Mouse (Mus musculus) frontal cortex, adult (tissue): ENCODE results near the gene Sec22a.

Experiments
- ATAC-seq: cut with Nextera tagmentation; 2 replicates; pipeline ENCODE4 v1.9.2; 2017; ENCODE audit warnings: mild to moderate bottlenecking, moderate library complexity, mixed read lengths; ENCODE audit not compliant: low TSS enrichment

Gene Sec22a

DNA sequence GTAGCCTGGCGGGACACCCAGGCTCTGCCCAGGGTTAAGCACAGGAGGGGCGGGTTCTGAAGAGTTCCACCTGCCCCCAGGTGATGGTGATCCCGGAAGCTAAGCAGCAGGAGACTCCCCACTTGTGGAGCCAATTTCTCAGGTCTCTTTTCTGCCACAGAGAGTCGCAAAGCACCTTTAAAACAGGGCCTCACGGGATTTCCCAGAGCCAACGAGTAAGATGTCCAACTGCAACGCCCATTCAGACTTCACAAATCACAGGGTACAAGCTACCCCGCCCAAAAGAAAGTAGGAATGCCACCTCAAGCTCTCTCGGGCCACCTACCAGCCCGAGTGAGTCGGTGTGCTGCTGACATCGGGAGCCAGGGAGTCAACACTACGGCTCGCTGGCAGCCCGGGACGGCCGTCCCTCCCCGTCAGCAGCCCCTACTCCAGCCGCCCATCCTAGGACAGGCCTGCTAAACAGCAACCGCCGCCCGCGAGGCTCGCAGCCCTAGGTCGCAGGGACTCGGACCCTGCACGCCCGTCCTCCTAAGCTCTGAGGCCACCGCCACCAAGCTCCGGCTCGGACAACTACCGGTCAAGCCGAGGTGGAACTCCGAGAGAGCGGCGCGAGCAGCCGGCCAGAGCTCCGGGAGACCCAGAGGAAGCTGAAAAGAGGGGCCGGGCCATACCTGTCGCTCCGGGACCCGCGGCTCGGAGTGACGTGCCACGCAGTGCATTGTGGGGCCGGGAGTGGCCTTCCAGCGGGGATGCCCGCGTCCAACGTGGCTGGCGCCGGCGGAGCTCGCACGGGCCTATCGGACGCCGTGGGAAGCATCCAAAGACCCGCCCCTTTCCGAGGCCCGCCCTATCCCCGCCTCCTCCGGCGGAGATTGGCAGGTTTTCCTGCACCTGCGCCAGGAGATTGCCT is at the start of gene Sec22a:
Sec22a (minus strand) TSS at position 769 of the 913 bp plus-strand sequence.
- peak; percentile 99 for ATAC-seq

DNA sequence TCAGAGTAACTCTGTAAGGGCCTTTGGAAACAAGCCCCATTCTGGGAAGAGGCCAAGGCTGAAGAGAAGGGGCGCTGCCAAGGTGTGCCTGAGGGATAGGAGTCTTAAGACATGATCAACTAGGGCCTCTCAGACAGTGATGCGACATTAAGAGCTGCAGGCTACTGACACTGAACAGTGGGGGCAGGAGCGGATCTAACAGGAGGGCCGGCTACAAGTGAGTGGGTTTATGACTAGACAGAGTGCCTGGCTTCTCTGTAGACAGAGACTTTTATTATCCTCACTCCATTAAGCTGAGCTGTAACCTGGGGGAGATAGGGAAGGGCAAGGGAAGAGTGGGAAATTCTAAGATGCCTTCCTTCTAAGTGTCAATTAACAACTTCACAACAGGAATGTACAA is 43.0 kb upstream of the Sec22a start:
- no peak for ATAC-seq

DNA sequence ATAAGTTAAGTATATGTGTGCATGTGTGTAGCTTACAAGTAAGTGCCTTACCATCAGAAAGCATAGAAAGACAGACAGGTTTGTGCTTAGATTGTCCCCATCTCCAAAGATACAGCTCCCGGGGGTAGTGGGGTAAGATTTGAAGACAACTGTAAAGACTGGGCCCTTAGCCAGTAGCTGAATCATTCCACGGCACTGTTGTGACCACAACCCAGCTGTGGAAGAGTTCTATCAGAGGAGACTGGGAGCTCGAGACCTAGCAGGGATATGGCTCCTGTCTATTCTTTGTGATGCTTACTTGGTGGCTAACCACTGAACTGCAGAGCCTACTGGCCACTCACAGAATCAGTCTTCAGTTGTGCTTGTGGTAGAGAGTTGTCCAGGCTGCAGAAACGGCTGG is 42.4 kb upstream of the Sec22a start:
- ATAC-seq: no peak

DNA sequence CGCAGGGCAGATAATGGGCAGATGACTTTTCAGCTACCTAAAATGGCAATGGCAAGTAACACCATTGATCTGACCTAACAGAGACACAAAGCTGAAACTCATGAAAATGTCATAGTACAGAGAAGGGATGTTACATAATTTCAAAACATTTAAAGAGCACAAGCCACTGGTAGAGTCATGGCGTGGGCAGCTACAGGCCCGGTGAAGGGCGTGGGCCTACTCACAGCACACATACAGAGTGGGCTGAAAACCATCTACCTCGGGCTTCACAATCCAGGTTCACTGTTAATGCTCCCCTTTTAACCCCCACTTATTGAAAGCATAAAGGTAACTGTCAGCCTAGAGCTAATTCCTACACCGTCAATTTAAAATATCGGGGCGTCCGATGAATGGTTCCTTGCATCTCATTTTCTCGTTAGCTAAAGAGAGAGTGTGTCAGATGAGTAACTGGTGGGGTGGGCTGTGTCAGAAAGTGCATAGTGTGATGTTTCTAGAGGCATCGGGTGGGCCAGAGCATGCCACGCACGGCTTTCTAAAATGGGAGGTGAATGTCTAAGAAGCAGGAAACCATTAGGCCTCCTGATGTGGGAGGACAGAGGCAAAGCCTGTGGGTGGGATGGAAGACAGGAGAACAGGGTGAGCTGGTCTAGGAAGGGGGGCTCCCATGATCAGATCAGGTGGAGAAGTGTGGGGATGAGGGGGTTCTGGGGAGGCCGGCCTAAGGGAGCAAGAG is 41.8 kb upstream of the Sec22a start:
- ATAC-seq: peak; percentile 82; the same call in 1 of the 2 replicates

DNA sequence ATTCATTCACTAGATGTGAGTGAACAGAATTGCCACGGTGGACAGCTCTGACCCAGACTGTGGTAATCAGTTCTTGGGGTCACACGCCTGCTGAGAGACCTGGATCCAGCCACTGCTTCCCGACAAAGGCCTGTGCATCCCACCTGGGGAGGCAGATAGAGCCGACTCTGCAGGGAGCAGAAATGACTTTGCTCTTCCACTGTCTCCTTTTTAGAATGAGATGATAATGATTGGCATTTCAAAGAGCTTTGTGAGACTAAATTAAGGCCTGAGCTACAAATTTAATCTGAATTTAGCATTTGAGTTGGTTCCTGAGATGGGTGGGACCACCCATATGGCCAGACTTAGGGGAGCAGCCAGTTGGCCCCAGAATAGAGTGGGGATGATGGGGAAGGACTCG is 41.1 kb upstream of the Sec22a start:
- 0 out of 2 replicates have a peak, but pooled peaks have one; percentile 3 for ATAC-seq

DNA sequence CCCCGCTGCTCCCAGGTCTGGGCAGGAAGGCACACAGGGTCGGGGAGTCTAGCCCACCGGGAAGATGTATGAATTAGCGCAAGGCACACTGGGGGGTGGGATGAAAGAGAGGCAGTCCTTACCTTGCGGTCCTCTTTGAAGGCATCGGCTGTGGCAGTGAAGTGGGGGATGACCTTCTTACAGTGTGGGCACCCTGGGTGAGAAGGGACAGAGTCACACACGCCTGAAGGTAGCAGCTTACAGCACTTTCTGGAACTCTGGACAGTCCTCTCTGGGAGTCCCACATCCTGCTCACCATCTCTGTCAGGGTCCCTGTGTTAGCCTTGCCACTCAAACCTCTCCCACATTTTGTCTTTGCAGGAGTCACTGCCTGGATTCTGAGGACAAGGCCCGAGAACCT is 40.2 kb upstream of the Sec22a start:
- no peak for ATAC-seq

DNA sequence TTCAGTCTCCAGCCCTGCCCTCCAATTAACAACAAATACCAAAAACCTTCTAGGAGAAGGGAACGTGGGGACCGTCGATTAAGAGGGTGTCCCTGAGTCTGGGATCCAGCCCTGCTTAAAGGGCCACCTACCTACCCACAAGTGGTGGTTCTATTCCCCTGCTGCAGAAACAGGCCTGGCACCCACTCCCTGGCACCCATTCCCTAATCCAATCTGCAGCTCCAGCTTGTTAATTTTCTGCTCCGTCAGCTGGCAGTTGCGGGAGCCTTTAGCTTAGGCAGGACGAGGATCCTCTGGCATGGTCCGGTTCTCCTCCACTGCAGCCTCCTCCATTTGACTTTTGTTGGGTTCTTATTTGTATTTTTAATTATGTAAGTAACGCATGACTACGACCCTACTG is 39.6 kb upstream of the Sec22a start:
- no peak for ATAC-seq

DNA sequence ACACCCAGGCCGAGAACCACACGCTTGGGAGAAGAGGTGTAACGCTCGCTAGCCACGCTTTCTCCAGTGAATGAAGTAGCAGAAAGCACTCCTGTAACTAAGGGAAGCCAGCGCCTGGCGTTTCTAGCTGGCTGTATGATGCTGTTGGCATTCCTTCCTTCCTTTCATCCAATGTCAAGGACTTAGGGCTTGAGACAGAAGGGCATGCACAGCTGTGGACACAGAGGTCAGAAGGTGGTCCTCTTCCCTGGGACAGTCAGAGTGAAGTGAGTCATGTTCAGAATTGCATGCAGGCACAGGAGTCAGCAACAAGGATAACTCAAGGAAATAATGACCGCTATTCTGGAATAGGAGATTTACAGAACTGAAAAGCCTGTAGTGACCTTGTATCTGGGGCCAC is 29.1 kb upstream of the Sec22a start:
- no peak for ATAC-seq

DNA sequence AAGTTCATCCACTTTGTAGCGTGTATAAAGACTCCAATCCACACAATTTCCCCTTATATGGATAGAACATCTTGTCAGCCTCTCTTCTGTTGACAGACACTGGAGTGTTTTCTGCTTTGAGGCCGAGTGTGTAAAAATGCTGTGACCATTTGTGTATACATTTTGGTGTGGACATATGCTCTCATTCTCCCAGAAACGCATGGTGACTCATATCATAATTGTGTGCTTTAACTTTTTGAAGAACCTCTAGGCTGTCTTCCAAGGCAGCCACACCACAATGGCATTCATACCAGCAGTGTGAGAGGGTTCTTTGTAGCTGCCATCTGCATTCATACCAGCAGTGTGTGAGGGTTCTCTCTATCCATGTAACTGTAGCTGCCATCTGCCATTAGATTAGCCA is 21.9 kb upstream of the Sec22a start:
- ATAC-seq: peak; percentile 55; the same call in 1 of the 2 replicates

DNA sequence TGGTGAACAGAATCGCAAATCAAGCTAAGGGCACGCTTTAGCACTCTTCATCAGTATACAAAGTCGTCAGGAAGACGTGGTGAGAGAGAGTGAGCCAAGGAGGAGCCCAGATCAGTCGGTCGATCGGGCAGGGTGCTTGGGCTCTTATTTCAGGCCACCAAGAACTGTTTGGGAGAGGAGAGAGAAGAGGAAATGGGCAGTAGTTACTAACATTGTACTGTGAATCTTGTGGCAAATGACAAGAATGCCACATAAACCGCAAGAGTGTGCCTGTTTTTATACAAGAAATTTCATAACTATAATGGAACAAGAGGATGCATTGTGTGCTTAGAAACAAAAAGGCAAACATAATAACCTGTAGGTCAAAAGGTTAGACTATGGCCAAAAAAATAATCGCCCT is 16.3 kb upstream of the Sec22a start:
- no peak for ATAC-seq

DNA sequence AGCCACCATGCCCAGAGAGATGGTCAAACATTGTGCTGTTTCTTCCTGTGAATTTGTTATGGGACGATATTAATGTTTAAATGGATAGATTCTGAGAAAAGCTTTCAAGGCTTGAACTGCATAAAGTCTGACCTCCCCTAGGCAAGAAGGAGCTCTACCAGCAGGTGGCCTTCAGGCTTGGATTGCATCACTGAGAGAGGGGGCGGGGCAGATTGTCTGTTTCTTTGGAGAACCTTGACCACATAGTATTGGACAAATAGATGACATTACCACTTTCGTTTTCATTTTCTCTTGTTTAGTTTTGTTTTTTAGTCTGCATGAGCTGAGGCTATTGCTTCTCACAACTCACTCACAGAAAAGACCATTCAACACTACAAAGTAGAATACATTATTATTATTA is 15.6 kb upstream of the Sec22a start:
- no peak for ATAC-seq

DNA sequence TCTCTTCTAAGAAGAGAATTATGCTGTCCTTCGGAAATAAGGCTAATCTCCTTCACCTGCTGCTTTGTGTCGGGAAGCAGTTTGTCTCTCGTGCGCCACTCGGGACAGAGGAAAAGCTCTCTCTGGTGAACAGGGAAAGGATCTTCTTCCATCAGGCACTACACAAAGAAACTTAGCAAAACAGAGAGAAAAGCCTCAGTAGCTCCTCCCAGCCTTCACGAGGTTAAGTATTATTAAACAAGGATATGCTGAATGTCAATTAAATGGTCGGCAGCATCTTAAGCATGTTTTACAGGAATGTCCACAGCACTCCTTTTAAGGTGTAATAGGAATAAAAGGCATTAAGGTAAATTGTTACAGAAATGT is 328 bp upstream of the Sec22a start:
- peak; percentile 60 for ATAC-seq

DNA sequence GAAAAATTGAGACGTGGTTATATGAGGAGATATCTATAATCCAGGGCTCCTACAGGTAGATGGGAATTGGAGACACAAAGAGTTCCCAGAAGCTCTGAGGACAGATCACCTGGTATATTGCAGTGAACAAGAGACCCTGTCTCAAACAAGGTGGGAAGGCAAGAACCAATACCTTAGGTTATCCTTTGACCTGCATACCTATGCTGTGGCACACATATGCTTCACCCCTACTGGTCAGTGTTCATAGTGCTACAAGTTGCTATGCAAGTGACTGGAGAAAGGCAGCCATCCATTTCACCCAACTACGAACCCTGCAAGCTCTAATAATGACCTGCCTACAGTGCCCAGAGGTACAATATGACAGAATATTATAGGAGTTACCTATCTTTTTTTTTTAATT is 1.5 kb downstream of the Sec22a start:
- ATAC-seq: no peak

DNA sequence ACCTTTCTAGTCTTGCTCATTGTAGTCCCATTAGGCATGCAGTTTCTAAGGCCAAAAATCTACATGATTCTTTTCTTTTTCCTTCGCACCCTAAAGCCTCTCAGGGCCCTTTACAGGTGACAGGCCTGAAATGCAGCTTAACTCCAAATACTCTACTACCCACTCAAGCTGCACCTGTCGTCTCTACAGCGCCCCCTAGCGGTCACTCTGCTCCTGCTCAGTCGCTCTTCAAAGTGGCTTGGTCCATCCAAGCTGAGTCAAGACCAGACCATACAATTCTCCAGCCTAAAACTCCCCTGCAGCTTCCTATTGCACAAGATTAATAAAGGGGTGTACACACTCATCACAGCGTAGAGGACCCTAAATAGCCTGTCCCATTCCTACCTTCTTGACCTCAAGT is 3.1 kb downstream of the Sec22a start:
- ATAC-seq: no peak

DNA sequence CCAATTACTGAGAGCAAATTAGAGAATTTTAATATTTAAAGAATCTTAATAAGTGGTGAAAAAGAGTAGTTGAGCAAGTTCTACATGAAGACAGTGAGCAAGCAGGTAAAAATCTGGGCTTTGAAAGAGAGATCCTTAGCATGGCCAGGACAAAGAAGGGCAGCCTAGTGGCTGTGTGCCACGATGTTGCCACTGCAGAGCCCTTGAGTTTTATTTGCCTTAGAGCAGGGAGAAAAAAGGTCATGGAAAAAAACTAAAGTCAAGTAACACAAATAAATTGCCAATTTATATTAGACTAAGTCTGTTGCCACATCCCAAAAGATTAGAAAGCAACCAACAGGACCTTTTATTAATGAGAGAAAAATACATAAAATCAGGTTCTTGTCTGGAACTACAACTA is 6.3 kb downstream of the Sec22a start:
- no peak for ATAC-seq

DNA sequence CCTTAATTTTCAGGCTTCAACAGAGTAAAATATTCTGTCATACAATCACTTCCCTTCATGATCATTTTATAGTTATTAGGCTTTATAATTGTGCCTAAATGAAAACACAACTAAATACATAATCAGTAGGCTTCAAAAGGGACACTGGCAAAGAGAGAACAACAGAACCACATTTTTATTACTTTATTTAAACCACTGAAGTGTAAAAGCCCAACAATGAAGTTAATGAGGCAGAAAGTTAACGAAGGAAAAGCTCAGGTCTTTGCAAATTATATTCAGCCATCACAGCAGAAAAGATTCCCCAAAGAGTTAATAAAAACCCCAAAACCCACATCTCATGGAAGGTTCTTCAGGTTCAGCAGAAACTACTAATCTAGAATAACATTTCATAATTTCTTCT is 33.3 kb downstream of the Sec22a start:
- no peak for ATAC-seq

DNA sequence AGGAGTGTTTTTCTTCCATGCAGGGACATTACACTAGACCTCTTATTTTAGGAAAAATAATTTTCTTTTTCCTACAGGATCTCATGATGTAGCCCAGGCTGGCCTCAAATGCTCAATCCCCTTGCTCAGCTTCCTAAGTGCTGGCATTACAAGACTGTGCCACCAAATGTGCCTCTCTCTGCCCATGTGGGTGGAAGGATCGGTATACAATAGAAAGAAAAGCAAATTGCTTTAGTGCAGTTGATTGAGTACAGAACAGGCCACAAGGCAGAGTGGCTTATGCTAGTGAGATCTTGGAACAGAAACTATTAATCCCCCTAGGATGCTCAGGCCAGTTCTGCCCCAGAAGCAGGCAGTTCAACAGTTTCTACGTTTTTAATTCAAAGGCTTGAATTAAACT is 43.9 kb downstream of the Sec22a start:
- no peak for ATAC-seq

DNA sequence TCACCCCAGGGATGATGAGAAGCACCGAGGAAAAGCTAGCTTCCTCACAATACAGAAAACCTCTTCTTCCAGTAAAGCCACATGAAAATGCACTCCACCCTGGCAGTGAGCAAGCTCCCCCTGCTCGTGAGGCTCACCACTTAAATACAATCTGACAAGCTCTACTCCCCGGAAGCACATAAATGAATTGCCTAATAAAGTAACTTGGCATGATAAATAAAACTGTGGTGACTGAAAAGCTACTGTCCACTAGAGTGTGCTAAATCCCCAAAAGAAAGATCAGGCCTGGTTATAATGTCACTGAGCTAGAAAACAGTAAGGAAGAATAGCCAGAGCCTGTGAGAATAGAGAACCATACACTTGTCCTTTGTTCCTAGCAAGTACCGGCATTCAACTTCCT is 44.4 kb downstream of the Sec22a start:
- ATAC-seq: peak; percentile 88

DNA sequence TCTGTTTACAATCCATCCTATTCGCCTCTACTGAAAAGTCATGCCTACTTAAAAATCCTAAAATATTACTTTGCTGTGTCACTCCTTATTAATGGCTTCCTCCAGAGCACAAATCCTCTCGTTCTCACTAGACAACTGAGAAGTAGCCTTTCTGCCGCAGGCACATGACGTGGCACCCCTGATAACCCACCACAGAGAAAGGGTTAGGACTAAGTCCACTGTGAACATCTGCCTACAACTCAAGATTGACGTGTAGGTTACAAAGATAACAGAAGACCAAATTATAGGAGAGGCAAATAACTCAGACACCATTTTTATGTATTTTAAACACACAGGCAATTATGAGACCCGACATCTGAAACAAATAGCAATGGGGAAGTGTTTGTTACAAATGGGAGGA is 45.3 kb downstream of the Sec22a start:
- ATAC-seq: no peak

DNA sequence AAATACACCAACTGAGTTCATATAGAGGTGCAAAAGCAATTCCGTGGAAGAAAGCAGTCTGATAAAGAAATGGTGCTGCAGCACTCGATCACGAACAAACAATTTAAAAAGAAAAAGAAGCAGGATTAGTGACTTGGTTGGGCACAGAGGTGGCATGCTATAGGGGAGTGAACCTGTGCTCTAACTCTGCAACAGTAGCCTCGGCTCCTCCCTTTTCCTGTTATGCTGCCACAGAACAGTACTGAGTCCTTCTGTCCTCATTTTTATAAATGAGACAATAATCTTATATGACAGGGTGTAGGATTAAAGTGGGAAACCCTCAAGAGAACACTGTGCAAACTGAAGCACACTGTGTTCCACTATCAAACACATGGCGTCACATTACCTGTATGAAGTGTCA is 46.3 kb downstream of the Sec22a start:
- no peak for ATAC-seq

DNA sequence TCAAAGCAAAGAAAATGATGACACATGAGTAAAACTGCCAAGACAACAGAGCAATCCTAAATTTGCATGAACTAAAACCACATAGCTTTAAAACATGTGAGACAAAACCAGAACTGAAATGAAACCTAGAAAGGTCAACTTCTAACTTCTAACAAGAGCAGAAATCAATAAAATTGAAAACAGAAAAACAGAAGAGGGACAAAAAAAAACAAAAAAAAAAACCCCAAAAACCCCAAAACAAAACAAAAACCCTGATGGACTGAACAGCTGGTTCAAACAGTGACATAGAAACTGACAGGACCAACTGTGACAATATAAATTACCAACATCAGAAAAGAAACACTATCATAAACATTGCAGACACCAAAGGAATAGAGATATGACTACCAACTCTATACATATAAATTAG is 46.9 kb downstream of the Sec22a start:
- ATAC-seq: no peak

DNA sequence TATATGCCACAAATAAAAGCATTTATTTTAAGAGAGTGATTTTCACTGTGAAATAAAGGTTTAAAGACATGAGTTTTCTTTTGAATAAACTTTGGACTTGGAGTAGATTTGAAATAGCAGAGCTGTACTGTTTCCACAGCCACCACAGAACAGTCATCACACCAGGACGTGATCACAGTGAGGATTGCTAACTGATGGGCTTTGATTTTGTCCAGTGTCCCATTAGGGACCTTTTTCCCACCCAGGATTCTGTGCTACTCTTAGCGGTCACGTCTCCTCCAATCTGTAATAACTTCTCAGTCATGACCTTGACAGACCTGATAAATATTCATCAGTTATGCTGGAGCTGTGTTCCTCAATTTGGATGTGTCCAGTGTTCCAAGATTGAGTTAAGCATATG is 48.2 kb downstream of the Sec22a start:
- no peak for ATAC-seq

DNA sequence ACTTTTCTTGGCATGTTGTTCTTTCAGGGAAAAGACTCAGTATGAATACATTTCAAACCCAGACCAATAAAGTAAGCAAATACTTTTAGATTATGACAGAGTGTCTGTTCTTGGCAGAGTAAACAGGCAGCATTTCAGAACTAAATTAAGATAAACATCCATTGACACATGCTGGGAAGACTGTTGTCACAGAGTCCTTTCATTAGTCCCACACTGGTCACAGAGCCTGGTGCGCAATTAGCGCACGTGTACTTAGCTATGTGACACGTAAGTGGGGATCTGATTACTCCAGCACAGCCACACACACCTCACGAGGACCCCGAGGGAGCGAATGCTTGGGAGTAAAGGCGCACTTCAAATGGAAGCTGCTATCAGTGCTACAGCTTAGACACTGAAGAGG is 52.1 kb downstream of the Sec22a start:
- no peak for ATAC-seq
